Mouse (Mus musculus): ENCODE measurements at regions not wholly inside any gene's neighbourhood (a gene's known extent, or its start where the extent isn't known, plus 50 kb on each side); places are given as distances from the start of the nearest gene placed in this dataset.

GRCm38 (mm10) chr10:102712263-102712662 lies 200.2 kb downstream of the Rassf9 start:
- no peak for TF ChIP-seq CTCF (IDR thresholded peaks at IDR 0.05; ENCODE audit: low read depth)
- no peak for TF ChIP-seq EP300 (IDR thresholded peaks at IDR 0.05; ENCODE audit: low read depth)

All from liver, embryonic 14.5 days (tissue).